Mouse (Mus musculus) inflammation-experienced regulatory T-cells, adult 6 months (primary cell): ENCODE measurements at regions not wholly inside any gene's neighbourhood (a gene's known extent, or its start where the extent isn't known, plus 50 kb on each side); places are given as distances from the start of the nearest gene placed in this dataset.
"Not testable (repeated sequence)": the region's sequence is repeated elsewhere in the genome, so short reads cannot be mapped to it uniquely, and the experiment has no call there.

Experiments
- ATAC-seq: one replicate; pipeline ENCODE4 v1.8.0; 2017

DNA sequence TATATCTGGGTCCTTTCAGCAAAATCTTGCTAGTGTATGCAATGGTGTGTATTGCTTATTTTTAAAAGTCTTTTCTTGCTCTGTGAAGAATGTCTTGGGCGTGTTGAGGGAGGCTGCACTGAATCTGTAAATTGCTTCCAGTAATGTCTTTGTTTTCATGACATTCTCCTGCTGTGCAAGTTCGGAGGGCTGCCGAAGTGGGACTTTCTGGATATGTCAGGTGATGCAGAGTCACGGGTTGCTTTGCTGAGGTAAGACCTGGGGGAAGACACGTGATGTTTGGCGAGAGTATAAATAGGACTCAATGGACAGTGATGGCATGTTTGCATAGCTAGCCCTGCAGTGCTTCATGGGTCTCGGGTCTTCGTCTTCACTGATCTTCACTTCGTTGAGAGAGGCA lies 329.2 kb upstream of the Nr5a2 start:
- ATAC-seq: no peak

DNA sequence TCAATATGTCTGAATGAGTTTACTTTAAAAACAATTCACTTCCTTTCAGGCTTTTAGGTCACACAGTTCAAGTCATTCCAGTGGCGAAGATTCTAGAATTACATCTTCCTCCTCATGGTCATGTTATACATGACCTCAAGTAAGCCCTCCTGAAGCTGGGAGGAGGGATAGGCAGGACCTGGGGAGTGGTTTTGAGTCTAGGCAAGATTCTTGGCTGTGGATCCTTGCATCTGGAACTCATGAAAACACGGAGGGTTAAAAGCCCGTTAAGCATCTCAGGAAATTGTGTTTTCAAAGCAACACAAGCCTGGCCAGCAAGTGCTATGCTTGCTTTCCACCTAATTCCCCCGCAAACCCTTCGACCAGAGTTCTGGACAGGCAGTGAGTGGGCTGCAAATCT lies 323.0 kb upstream of the Nr5a2 start:
- ATAC-seq: no peak

DNA sequence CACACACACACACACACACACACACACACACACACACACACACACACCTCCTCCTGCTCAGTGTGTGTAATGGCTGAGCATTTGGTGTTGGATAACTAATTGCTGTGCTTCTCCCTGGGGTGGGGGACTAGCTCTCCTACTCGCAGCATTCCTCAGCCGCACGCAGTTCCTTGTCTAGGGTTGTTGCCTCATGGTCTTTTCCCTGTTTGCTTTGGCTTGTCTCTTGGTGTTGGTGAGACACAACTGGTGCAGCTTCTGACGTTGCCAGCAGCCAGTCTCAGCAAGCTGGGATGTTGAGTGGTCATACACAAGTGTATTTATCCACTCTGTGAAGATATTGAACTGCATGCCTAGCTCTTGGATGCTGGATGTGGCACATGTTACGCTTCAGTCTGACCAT lies 322.2 kb upstream of the Nr5a2 start:
- ATAC-seq: no peak

DNA sequence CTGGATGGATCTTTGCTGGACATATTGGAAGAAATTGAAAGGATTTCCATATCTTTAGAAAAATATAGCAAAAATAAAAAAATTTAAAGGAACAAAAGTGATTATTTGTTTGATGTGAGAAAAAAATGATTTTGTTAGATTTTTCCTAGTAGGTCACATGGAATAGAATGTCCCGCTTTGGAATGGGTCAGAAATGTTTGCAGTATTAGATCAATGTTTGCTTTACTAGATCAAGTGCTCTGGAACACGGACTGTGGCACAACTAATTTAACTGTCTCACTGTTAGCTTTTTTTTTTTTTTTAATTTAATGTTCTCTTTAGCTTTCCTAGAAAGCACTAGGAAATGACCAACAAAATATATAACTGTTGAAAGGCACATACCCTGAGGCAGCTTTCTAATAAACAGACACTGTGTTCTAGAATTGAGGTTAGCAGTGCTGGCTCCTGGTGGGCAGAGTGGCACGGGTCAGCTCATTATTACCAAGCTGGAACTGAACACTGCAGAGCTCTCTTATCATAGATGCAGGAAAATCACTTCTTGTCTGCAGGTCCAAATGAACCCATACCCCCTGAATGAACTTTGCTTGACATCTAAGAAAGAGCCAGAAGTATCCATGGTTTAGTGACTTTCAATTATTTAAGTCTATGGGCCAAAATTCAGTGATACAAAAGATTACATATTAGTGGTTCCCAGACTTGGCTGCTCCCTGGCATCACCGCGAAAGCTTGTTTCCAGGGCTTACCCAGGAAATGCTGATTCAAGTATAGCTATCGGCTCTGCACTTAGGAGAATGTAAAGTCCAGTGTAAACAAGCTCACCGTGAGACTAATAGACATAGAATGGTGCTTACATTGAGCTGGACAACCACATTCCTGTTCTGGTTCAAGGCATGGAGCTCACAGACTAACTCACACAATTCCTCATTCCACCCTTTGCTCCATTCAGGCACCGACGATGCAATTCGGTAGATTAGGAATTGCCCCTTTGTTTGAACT lies 320.4 kb upstream of the Nr5a2 start:
- no peak for ATAC-seq

DNA sequence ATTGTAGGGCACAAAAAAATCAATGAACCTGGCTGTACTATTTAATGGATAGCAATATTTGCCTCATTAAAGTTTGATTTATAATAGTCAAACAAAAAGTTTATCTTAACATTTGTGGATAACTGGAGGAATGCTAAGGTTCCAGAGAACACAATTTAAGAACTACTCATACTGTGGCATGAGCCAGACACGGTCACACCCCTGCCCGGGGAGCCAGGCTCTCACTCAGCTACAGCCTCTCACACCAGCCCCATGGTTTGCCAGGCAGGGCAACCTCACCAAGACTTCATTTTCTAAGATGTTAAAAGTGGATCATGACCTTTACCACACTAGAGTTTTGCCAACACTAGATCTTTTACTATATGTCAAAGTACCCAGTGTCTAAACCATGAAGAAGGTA lies 319.7 kb upstream of the Nr5a2 start:
- ATAC-seq: no peak

DNA sequence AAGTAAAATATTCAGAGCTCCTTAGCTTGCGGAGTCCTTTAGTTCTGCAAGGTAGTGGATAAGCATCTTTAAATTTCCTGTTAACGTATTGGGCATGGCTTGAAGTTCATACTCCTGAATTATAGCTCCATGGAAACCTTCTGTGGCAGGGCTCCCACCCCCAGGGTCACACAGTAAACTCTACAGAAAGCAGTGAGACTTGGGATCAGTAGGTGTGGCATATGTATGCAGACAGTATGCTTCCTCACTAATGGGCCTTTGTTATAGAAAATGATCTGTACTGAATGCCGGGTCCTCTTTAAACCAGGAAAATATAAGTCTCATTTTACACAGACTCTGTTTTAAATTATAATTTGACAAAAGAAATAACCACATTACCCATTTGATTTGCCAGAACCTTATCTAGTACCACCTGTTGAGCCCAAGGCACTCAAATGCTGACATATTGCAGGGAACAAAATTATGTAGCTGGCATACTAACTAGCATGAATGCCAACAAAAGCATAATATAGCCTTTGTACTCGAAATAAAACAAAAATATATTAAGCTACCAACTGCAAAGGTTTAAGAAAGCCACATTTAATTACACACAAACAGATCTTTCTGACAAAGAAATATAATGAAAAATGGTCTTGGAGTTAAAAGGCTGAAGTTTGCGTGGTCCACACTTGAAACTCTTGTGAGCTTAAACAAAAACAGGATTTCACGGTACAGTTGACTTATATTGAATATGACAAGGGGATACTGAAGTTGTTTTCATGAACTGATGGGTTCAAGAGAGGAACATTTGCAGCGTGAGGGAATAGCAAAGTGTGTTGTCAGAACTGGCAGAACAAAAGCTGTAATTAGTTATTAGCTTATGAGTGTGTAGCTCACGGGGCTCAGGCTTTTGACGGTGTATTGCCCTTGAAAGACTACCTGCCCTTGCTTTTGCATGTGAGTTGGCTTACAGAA lies 310.7 kb upstream of the Nr5a2 start:
- no peak for ATAC-seq

DNA sequence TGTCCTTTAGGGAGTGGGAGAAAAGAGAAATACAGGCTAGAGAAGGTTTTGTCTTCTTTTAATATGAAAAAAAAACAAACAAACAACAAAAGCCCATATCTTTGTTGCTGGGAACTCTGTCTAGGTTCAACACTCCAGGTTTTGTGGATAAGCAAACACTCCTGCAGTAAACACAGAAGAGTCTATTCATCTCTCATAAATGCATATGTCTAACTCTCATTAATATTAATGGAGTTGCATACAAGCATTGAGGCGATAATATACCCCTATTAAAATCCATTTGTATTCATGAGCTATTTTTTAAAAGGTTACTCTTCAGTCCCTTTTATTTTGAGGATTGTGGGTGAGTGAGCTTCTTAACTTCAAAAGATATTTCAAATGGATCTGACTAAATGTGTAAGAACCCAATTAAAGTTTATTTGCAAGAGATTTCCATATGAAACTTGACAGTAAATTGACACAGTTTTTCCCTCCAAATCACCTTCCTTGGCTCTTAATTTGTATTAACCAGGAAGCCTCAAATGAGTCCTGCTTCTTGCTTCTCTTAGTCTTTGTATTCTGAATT lies 302.6 kb upstream of the Nr5a2 start:
- no peak for ATAC-seq

DNA sequence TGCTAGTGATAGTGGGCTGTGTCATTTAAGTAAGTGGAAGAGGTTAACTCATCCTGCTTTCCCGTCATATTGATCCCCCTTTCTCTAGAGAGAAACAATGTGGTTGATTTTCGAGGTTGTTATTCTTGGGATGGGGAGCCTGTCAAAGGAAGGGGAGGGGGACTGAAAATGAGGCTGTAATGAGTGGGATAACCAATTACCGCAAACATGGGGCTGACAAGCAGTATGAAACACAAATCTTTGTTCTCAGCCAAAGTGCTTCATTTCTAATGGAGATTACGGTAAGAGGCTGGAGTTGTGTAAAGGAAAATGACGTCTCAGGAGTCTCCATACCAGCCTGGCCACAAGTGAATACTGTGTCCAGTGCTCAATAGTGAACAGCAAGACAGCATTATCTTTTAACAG lies 301.9 kb upstream of the Nr5a2 start:
- ATAC-seq: no peak

DNA sequence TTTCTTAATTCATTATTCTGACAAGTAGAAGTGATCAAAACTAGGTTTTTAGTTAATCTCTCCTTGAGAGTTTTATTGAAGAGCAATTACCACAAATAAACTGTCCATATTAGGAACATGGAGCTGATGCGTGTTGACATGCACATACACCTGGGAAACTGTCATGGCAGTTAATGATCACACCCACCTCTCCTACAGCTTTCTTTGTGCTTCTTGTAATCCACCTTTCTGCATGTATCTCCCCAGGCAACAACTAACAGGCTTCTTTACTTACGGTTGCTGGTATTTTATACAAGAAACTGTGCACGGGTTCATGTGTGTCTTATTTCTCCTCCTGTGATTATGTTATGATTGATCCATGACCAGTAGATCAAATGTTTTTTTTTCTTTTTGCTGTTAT lies 296.0 kb upstream of the Nr5a2 start:
- ATAC-seq: no peak

DNA sequence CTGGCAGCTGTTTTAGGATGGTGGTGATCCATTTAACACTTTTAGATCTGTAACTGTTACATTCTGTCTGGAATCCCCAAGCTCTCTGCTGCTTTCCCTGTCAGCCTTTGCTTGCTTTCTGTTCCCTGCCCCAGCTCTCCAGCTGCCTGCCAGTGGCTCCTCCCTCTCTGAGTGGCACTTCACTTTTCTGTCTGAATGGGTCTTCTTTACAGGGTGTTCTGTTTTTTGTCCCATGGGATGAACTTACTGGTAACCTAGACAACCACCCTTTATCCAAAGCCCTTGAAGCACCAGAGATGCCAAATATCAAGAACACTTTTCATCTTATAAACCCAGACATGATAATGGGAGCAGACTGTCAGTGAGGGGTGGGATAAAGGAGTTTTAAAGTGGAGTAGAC lies 294.8 kb upstream of the Nr5a2 start:
- no peak for ATAC-seq

DNA sequence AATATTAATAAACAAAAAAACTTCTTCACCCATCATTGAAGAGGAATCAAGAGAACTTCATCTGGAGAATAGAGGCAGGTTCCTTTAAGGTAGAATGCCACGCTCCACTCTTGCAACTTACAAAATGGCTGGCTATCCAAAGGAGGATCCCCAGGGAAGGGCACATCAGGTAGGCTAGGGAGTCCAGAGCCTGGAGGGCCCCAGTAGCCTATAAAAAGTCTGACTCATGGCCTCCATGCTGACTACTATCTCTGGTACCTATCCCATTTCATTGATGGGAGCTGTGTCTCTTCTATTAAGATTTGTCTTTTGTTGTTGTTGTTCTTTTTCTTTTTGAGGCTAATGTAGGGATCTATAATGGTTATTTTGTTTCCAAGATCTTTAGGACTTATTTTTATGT lies 294.4 kb upstream of the Nr5a2 start:
- no peak for ATAC-seq

DNA sequence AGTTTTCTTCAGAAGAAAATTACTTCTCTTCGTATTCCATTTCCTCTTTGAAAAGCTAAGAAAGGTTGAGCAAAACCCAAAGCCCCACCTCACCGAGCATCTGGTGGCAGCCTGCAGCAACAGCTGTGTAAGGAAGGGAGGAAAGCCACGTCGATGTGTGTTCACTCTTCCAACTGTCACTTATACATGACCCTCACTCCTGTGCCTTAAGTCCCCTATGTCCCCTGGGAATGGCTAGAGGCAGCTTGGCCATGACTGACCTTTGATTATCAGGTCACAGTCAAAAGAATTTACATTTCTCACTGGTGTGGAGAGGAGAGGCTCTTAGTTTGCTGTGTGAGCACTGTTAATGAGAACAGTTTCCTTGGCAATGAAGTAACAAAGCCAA lies 266.8 kb upstream of the Nr5a2 start:
- ATAC-seq: no peak

DNA sequence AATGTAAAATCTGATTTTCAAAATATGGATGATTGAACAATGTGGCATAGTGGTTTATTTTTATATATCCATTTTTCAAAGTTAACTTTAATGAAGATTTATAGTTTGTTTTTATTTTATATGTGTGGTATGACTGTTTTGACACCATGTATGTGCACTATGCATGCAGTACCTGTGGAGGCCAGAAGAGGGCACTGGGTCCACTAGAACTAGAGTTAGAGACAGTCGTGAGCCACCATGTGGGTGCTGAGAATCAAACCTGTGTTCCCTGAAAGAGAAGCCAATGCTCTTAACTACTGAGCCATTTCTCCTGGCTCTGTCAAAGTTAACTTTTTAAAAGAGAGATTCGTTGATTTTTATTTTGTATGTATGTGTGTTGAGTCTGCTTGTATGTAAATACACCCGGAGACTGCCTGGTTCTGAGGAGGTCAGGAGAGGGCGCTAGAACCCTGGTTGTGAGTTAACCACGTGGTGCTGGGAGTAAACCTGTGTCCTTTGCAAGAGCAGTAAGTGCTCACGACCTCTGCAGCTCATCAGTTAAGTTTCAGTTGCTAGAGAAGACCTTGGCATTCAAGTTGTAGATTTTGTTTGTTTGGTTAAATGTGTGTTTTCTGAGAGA lies 266.3 kb upstream of the Nr5a2 start:
- no peak for ATAC-seq

DNA sequence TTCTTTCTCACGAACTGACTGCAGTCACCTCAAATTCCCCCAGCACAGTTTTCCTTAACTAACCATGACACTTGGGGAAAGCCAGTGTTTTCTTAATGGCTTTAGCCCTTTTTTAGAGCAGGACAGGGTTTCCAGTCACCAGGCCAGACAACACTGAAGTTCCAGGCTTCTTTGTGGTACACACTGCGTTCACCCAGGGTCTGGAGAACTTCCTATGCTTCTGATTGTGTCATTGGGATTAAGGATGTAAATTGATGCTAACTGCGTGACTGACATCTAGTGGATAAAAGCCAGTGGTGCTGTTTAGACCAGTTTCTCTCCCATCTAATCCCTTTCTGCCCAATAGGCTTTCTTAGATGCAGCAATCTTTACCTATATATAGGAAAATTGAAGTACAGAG lies 265.2 kb upstream of the Nr5a2 start:
- no peak for ATAC-seq

DNA sequence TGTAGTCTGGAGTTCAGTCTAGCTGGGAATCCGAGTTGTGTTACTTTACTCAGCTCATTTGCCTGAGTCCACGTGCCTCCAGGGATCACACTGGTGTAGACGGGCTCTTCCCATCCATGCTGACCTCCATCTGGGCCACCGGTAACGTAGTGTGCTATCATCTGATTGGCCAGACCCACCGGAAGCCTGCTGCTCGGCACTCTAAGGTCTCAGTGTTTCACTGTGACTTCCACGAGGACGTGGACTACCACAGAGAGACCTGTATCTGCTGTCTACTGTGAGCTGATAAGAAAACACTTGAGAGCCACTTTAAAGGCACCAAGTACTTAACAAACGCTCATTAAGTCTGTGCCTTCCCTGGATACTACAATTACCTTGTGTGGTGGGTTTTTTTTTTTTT lies 262.8 kb upstream of the Nr5a2 start:
- ATAC-seq: no peak

DNA sequence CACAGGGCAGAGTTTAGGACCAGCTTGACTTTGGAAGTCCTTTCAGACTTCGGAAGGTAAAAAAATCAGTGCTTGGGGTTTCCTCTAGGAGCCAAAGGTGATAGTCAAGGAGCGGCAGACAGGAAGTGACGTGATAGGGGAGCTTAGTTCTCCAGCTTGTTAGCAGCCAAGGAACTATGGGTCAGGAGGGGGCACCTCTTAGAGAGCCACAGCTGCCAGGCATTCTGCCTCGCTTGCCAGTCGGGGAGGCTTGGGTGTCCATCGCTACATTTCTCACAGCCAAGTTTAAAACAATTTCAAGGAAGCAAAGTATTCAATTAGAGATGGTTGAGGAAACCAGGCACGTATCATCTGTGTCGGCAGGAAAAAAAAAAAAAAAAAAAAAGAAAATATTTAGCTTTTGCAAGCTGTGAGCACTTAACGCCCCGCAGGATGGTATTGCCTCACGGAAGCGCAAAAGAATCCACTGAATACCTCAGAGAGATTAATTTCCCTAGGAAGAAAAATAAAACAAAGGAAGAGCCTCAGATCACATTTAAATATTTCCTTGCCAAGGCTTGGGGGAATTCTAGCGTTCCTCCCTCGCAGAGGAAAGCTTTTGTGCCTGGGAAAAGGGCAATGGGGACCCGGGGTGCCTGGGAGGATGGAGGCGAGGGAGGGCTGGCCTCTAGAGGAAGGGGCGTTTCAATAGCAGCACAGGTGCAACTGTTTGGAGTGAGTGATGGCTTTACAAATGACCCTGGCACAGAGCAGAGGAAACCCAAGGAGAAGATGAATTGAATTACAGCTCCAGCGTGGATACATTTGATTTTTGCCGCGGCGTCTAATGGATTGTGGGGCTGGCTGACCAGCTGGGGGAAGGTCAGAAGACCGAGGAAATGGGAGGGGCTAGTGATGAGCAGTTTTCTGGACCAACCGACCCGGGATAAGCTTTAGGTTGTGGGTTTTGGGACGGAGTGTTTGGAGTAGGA lies 261.1 kb upstream of the Nr5a2 start:
- no peak for ATAC-seq

DNA sequence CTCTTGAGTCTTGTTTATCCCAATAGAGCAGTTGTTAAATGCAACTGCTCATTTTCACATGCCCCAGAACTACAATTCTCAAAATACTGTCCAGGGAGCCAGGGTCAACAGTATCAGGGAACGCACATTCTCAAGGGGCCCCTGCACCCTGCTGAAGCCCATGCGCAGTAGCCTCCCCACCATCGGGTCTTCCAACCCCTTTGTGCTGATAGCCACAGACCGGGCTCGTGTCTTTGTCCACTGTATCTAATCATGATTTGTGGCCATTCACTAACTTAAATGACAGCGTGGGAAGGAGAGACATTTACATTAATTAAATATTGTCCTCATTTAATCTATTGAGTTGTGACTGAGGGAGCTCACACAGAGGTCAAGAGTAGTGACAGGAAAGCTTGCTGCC lies 260.0 kb upstream of the Nr5a2 start:
- no peak for ATAC-seq

DNA sequence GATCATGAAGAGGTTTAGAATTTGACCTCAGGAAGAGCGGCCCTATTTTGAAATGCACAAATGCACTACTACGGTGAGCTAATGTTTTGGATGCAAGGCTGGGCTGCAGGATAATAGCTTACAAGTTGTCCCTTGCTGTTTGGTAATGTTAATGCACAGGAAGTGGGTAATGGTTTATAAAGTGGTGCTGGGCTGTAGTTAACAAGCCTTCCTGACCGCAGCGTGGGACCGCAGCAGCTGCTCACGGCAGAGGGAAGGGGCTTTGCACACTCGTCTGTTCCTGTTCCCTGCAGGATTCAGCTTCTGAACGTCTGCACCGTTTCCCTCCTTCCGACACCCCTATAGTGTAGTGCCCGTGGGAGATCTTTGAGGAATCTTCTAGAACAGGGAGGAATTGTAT lies 258.4 kb upstream of the Nr5a2 start:
- no peak for ATAC-seq

DNA sequence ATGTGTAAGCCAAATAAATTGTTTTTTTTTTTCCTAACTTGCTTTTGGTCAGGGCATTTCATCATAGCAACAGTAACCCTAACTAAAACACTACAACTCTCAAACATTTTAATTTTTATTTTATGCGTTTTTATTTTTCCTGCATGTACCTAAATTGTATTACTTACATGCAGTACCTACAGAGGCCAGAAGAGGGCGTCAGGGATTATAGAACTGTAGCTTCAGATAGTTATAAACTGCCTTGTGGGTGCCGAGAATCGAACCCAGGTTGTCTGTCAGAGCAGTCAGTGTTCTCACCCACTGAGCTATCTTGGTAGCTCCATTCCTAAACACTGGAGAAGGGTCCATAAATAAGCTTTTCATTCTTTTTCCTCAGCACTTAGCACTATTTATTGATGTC lies 257.8 kb upstream of the Nr5a2 start:
- ATAC-seq: no peak

DNA sequence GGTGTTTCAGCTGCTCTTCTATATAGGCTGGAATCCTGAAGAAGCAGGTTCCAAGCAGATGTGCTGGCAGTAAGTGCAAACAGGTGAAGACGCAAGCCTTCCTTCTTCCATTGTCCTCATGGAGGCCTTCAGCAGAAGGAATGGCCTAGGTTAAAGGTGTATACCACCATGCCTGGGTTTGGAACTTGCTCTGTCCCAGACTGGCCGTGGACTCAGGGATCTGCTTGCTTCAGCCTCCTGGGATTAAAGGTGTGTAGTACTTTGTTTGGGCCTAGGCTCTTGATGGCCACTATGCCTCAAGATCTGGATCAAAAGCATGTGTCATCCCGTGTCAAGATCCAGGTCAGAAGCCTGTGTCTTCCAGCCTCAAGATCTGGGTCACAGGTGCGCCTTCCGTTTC lies 257.0 kb upstream of the Nr5a2 start:
- no peak for ATAC-seq

DNA sequence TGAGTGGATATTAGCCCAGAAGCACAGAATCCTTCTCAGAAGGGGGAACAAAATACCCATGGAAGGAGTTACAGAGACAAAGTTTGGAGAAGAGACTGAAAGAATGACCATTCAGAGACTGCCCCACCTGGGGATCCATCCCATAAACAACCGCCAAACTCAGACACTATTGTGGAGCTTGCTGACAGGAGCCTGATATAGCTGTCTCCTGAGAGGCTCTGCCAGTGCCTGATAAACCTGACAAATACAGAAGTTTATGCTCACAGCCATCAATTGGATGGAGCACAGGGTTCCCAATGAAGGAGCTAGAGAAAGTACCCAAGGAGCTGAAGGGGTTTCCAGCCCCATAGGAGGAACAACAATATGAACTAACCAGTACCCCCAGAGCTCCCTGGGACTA lies 254.1 kb upstream of the Nr5a2 start:
- not testable (repeated sequence) for ATAC-seq

DNA sequence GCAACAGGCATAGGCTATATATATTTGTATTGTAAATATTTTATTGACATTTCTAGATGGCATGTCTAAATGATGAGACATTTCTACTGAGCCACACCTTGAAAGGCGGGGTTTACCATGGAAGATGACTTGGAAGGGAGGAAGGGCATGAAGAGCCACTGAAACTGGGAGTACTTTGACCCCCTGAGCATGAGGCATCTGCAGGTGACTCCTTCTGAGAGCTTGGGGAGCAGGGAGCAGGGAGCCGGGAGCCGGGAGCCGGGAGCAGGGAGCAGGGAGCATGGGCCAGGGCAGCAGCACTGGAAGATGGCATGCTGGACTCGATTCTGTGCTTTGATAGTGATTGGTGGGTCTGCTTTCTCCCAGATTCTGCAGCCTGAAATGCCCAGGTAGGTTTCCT lies 253.5 kb upstream of the Nr5a2 start:
- no peak for ATAC-seq
